Mouse (Mus musculus): ENCODE measurements around the gene Cacna1g. TPM values are rescaled to one million over a fixed set of nuclear protein-coding genes. Genes with fewer than 3 reads are reported as not detected.

Gene Cacna1g
- polyA plus RNA-seq, 1 experiment from 2014 or later = 19.3 TPM

DNA sequence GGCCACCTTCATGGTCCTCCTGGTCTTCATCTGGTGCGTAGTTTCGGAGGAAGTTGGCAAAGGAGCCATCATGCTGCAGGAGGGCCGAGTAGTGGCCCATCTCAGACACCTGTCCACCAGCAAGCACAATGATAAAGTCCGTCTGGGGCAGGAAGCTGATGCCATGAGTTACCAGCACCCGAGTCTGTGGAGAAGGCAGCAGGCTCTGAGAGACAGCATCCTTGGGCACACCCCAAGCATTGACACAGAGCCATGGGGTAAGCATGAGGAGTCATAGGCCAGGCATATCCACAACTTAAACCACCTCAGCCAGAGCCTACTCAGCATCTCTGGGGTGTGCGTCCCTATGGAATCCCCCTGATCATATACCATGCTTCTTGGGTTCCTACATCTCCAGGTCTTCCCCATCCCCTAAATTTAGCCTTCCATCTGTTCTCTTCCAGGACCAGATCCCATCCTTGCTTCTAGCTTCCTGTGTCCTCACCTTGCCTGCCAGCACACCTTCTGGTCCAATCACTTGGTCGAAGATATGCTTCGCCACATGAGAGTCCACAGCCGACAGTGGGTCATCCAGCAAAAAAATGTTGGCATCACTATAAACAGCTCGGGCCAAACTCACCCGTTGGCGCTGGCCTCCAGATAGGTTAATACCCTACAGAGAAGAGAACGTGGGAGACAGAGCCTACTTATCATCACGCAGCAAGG, 112.7 kb downstream of the Cacna1g start:
- no peak overlapping the region for H3K4me2 ChIP-seq (replicated peaks; ENCODE audit: low read depth, low read length)
- DNase-seq (ENCODE audit: low spot score) (no peak), ATAC-seq (ENCODE audit: low FRiP score) (no peak)
- no peak overlapping the region for H3K27ac ChIP-seq (ENCODE audit: low read depth, low read length)
- H3K4me3 ChIP-seq (ENCODE audit: low read depth, low read length) = no peak overlapping the region
- 91% methylated on average over 14 of the region's 14 CpGs for WGBS
- no peaks in the 10 kb centered on the region for H3K9me3 ChIP-seq (ENCODE audit: control insufficient read depth, low read length)
- H3K36me3 ChIP-seq (ENCODE audit: control insufficient read depth, insufficient read depth, low read length) = no peaks in the 10 kb centered on the region
- no peaks in the 10 kb centered on the region for H3K4me1 ChIP-seq (replicated peaks; ENCODE audit: control insufficient read depth, insufficient read depth, low read length)
- no peak overlapping the region for H3K9ac ChIP-seq (ENCODE audit: low read depth, low read length)
- H3K27me3 ChIP-seq (ENCODE audit: control insufficient read depth, insufficient read depth, low read length) = no peaks in the 10 kb centered on the region

DNA sequence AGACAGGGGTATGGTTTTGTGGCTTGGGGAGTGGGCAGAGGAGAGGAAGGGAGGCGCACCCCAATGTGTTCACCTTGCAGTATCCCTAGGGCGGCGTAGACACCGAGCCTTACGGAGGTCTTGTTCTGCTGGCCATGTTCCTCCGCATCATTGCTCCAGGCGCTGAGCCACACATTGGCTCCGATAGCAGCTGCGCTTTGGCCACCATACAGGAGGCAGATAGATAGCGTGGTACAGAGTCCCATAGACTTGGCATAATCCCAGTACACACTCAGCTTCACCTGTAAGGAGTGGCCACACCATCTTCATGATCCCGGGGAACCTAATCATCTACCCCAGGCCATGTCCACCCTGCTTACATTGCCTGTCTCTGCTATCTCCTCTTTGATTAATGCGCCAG, 114.8 kb downstream of the Cacna1g start:
- H3K9ac ChIP-seq (ENCODE audit: low read depth, low read length) = no peak overlapping the region
- DNase-seq (ENCODE audit: low spot score) (no peak), ATAC-seq (ENCODE audit: low FRiP score) (no peak)
- no peak overlapping the region for H3K27ac ChIP-seq (ENCODE audit: low read depth, low read length)
- H3K4me2 ChIP-seq (replicated peaks; ENCODE audit: low read depth, low read length) = no peak overlapping the region
- no peak overlapping the region for H3K4me3 ChIP-seq (ENCODE audit: low read depth, low read length)
- 93% methylated on average over 12 of the region's 12 CpGs for WGBS
- H3K9me3 ChIP-seq (ENCODE audit: control insufficient read depth, low read length) = no peaks in the 10 kb centered on the region
- H3K27me3 ChIP-seq (ENCODE audit: control insufficient read depth, insufficient read depth, low read length) = no peaks in the 10 kb centered on the region
- H3K36me3 ChIP-seq (ENCODE audit: control insufficient read depth, insufficient read depth, low read length) = no peaks in the 10 kb centered on the region
- H3K4me1 ChIP-seq (replicated peaks; ENCODE audit: control insufficient read depth, insufficient read depth, low read length) = no peaks in the 10 kb centered on the region

Other genes with a start within 250 kb of the Cacna1g start
- 0.95 and 1.8 TPM in 2 replicates for gene Wfikkn2, start 228.2 kb downstream of the Cacna1g start, polyA plus RNA-seq (2014; fragmentation: Nextera tagmentation; extraction: Ambion mirVana)
- 0.68 TPM in 1 of 2 replicates, not detected in the other for gene Gm21885, start 192.3 kb downstream of the Cacna1g start, polyA plus RNA-seq (2014; fragmentation: Nextera tagmentation; extraction: Ambion mirVana)
- 118 and 125 TPM in 2 replicates for gene Luc7l3, start 152.2 kb downstream of the Cacna1g start, polyA plus RNA-seq (2014; fragmentation: Nextera tagmentation; extraction: Ambion mirVana)
- 16.3 and 21.7 TPM in 2 replicates for gene Ankrd40, start 146.2 kb downstream of the Cacna1g start, polyA plus RNA-seq (2014; fragmentation: Nextera tagmentation; extraction: Ambion mirVana)
- 0.57 and 0.94 TPM in 2 replicates for gene Abcc3, start 81.2 kb downstream of the Cacna1g start, polyA plus RNA-seq (2014; fragmentation: Nextera tagmentation; extraction: Ambion mirVana)
- not detected in 2 replicates for gene Spata20, start 12.0 kb upstream of the Cacna1g start, polyA plus RNA-seq (2014; fragmentation: Nextera tagmentation; extraction: Ambion mirVana)
- gene Epn3, start 25.8 kb upstream of the Cacna1g start, polyA plus RNA-seq (2014; fragmentation: Nextera tagmentation; extraction: Ambion mirVana) = 0.80 and 1.3 TPM in 2 replicates
- 2.1 and 3.3 TPM in 2 replicates for gene Mycbpap, start 47.5 kb upstream of the Cacna1g start, polyA plus RNA-seq (2014; fragmentation: Nextera tagmentation; extraction: Ambion mirVana)
- 3.4 TPM in 2 replicates for gene Rsad1, start 75.1 kb upstream of the Cacna1g start, polyA plus RNA-seq (2014; fragmentation: Nextera tagmentation; extraction: Ambion mirVana)
- 0.49 and 0.52 TPM in 2 replicates for gene Chad, start 90.8 kb upstream of the Cacna1g start, polyA plus RNA-seq (2014; fragmentation: Nextera tagmentation; extraction: Ambion mirVana)
- gene Acsf2, start 127.7 kb upstream of the Cacna1g start, polyA plus RNA-seq (2014; fragmentation: Nextera tagmentation; extraction: Ambion mirVana) = 4.9 and 5.2 TPM in 2 replicates
- 169 and 183 TPM in 2 replicates for gene Lrrc59, start 155.6 kb upstream of the Cacna1g start, polyA plus RNA-seq (2014; fragmentation: Nextera tagmentation; extraction: Ambion mirVana)
- gene Mrpl27, start 179.6 kb upstream of the Cacna1g start, polyA plus RNA-seq (2014; fragmentation: Nextera tagmentation; extraction: Ambion mirVana) = 130 and 139 TPM in 2 replicates
- gene Eme1, start 179.8 kb upstream of the Cacna1g start, polyA plus RNA-seq (2014; fragmentation: Nextera tagmentation; extraction: Ambion mirVana) = 33.9 and 37.4 TPM in 2 replicates
- 8.9 and 9.6 TPM in 2 replicates for gene Xylt2, start 203.3 kb upstream of the Cacna1g start, polyA plus RNA-seq (2014; fragmentation: Nextera tagmentation; extraction: Ambion mirVana)
- 0.11 and 0.12 TPM in 2 replicates for gene Gm11541, start 230.3 kb upstream of the Cacna1g start, polyA plus RNA-seq (2014; fragmentation: Nextera tagmentation; extraction: Ambion mirVana)

Data from hindbrain, embryonic 11.5 days (tissue).